Mouse (Mus musculus) stomach, postnatal 0 days (tissue): Measurements from ENCODE around the gene Gm11172. TPM values are rescaled to one million over a fixed set of nuclear protein-coding genes. Genes with fewer than 3 reads are reported as not detected.

Source experiments
- ATAC-seq: fragments of 200-750 bp; cut with Nextera tagmentation; 2 replicates; pipeline ENCODE4 v1.8.0; 2017; ENCODE audit not compliant: low FRiP score, low TSS enrichment
- DNase-seq: peaks from one replicate; pipeline ENCODE4 v3.0.0-alpha.2; 2016; ENCODE audit warnings: low spot score
- H3K27ac ChIP-seq: fragments of 300-500 bp; sonication (generic); replicated peaks from 2 replicates; pipeline ENCODE4 v1.5.1; 2014; ENCODE audit warnings: mild to moderate bottlenecking, control low read depth
- H3K27me3 ChIP-seq: fragments of 300-500 bp; sonication (generic); 2 replicates; pipeline ENCODE4 v1.6.1; 2014; ENCODE audit warnings: low read length; ENCODE audit not compliant: control insufficient read depth, insufficient read depth
- H3K36me3 ChIP-seq: fragments of 300-500 bp; sonication (generic); 2 replicates; pipeline ENCODE4 v1.6.1; 2014; ENCODE audit warnings: low read length, mixed read lengths; ENCODE audit not compliant: control insufficient read depth, insufficient read depth
- H3K4me1 ChIP-seq: fragments of 300-500 bp; sonication (generic); replicated peaks from 2 replicates; pipeline ENCODE4 v1.6.1; 2014; ENCODE audit warnings: antibody characterized with exemption; ENCODE audit not compliant: control insufficient read depth, insufficient read depth
- H3K4me2 ChIP-seq: fragments of 300-500 bp; sonication (generic); replicated peaks from 2 replicates; pipeline ENCODE4 v1.6.1; 2014; ENCODE audit warnings: low read depth, mild to moderate bottlenecking, control low read depth, moderate library complexity
- H3K4me3 ChIP-seq: fragments of 300-500 bp; sonication (generic); 2 replicates; pipeline ENCODE4 v1.5.1; 2014; ENCODE audit warnings: low read depth, low read length, control low read depth
- H3K9ac ChIP-seq: fragments of 300-500 bp; sonication (generic); 2 replicates; pipeline ENCODE4 v1.6.1; 2014; ENCODE audit warnings: mild to moderate bottlenecking, low read length, control low read depth, mixed read lengths
- H3K9me3 ChIP-seq: fragments of 300-500 bp; sonication (generic); 2 replicates; pipeline ENCODE4 v1.6.1; 2016; ENCODE audit warnings: low read length; ENCODE audit not compliant: control insufficient read depth
- CTCF ChIP-seq: IDR thresholded peaks from 2 replicates; pipeline ENCODE4 v1.5.1; 2016; ENCODE audit warnings: antibody characterized with exemption, low read depth, mild to moderate bottlenecking, moderate library complexity
- EP300 ChIP-seq: optimal IDR thresholded peaks from 2 replicates; pipeline ENCODE3; 2016; ENCODE audit warnings: antibody characterized with exemption
- WGBS: fragments of 180-500 bp; shearing (Covaris S2); extraction: QIAGEN DNeasy Blood & Tissue Kit; methylation state at CpG from one replicate; pipeline ENCODE4 v1.1.7; 2014; 5-methylcytosine and 5-hydroxymethylcytosine counted together
- polyA plus RNA-seq: library from polyadenylated mRNA; unstranded; fragments of >200 nt; fragmentation: Nextera tagmentation; extraction: Ambion mirVana; gene quantifications from 2 replicates; pipeline ENCODE4 v1.2.1, GENCODE M21; 2015

The Gm11172 gene
- polyA plus RNA-seq, 1 experiment from 2014 or later: not detected

- TF ChIP-seq CTCF: no peak
- no peak for TF ChIP-seq EP300
- no peaks in the 10 kb centered on the region for H3K27me3 ChIP-seq
- H3K27ac ChIP-seq: no peak overlapping the region
- ATAC-seq (no peak), DNase-seq (no peak)
- H3K4me3 ChIP-seq: peak overlapping the region; percentile 73
- no peaks in the 10 kb centered on the region for H3K9me3 ChIP-seq
- WGBS: 50% methylated on average over 8 of the region's 8 CpGs
- H3K36me3 ChIP-seq: no peaks in the 10 kb centered on the region
- peaks cover 15% of the 10 kb centered on the region for H3K4me1 ChIP-seq
- peak overlapping the region; percentile 96 for H3K4me2 ChIP-seq
- no peak overlapping the region for H3K9ac ChIP-seq
These were observed 29.3 kb upstream of the Gm11172 start for GRCm38 (mm10) chr16:10783451-10783850.

DNA sequence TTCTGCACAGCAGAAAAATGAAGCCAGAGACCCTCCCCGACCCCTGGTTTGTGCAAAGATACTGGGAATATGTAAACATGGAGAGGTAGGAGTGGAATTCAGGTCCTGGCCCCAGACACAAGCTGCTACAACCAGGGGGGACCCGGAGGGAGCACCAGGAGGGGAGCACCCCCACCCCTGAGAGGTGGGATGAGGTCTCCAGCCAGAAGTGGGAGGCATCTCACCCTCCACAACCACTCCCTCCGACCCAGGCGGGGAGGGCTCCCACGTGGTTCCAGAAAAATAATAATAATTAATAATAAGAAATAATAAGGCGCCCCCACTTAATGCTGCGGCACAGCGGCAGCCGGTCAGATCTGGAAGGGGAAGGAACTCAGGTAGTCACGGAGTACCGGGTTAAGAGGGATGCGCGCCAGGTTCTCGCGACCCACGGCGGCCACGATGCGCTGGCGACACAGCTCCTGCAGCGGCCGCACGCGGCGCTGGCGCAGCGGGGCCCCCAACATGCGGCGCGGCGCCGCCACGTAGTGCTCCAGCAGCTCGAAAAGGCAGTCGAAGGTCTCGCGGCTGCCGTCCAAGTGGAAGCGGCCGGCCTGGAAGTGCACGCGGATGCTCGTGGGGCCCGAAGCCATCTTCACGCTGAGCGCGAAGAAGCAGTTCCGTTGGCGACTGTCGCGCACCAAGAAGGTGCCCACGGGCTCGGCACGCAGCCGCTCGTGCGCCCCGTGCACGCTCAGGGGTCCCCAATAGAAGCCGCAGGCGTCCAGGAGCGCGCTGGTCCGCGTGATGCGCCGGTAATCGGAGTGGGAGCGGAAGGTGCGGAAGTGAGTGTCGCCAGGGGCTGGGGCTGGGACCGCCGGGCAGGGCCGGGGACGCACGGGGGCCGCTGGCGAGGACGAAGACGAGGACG is 28.6 kb upstream of the Gm11172 start:
- Histone ChIP-seq H3K4me2 (peak overlapping the region; percentile 96), H3K4me3 (peak overlapping the region; percentile 73), H3K9me3 (no peaks in the 10 kb centered on the region), H3K9ac (peak overlapping the region; percentile 83), H3K4me1 (peaks cover 15% of the 10 kb centered on the region), H3K27ac (peak overlapping the region; percentile 99), H3K27me3 (no peaks in the 10 kb centered on the region), H3K36me3 (no peaks in the 10 kb centered on the region)
- ATAC-seq (peak; percentile 1; the same call in 1 of the 2 replicates), DNase-seq (peak; percentile 63)
- 2% methylated on average over 81 of the region's 81 CpGs for WGBS
- peak; percentile 15; the same call in 1 of the 2 replicates for TF ChIP-seq CTCF
- TF ChIP-seq EP300: no peak

GRCm38 (mm10) chr16:10784793-10785370 is 27.8 kb upstream of the Gm11172 start:
- DNase-seq: peak; percentile 94
- peak overlapping the region; percentile 73 for H3K4me3 ChIP-seq
- no peaks in the 10 kb centered on the region for H3K27me3 ChIP-seq
- H3K27ac ChIP-seq: peak overlapping the region; percentile 99
- TF ChIP-seq EP300 (no peak), CTCF (peak; percentile 88)
- peak; percentile 82 for ATAC-seq
- H3K9me3 ChIP-seq: no peaks in the 10 kb centered on the region
- 0% methylated on average over 46 of the region's 55 CpGs for WGBS
- peak overlapping the region; percentile 83 for H3K9ac ChIP-seq
- peaks cover 15% of the 10 kb centered on the region for H3K4me1 ChIP-seq
- no peaks in the 10 kb centered on the region for H3K36me3 ChIP-seq
- H3K4me2 ChIP-seq: peak overlapping the region; percentile 96

DNA sequence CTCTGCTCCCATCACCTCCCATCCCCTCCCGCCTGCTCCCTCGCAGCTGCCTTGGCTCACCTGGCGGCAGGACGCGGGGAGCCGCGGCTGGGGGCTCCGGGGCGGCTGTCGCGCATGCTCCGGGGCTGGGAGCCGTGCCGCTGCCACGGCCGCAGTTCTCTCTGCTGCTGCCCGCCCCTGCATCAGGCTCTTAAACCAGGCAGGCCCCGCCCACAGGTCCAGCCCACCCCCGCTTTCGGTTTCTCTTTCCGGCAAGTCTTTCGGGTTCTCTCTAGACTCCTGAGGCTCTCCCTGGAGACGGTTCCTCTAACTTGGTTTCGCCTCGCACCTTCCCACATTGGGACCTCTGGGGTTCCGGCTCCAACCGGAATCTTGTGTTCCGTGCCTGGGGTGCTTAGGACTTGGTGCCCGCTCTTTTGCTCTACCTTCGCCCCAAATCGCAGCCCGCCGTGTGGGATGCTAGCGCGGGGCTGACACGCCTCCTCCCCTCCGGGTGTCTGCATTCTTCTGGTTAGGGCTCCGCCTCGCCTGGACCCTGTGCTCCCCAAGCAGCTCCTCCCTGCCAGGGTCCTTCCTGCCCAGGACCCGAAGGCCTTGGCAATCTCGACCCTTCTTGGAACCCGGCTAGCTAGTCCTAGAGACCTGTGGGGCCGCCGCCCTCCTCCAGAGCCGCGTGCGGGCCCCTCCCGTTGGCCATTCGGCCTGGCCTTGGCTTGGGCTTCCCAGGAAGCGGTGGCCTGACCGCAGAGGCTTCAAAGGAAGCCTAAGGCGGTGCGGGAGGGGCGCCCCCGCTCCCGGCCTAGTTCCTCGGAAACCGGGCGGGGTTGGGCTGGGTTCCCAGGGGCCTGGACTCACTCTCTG is 27.1 kb upstream of the Gm11172 start, which contains the start of gene Socs1:
Gene Socs1 (minus strand): TSS at position 166 of the 861 bp plus-strand sequence.
- H3K4me1 ChIP-seq: peaks cover 15% of the 10 kb centered on the region
- ATAC-seq: peak; percentile 81

GRCm38 (mm10) chr16:10786288-10786687 is 26.4 kb upstream of the Gm11172 start:
- Histone ChIP-seq H3K9ac (peak overlapping the region; percentile 83), H3K9me3 (no peaks in the 10 kb centered on the region), H3K27me3 (no peaks in the 10 kb centered on the region), H3K36me3 (no peaks in the 10 kb centered on the region), H3K4me2 (peak overlapping the region; percentile 96), H3K4me1 (peaks cover 15% of the 10 kb centered on the region), H3K4me3 (peak overlapping the region; percentile 73), H3K27ac (peak overlapping the region; percentile 99)
- DNase-seq (peak; percentile 89), ATAC-seq (peak; percentile 63)
- 2% methylated on average over 9 of the region's 9 CpGs for WGBS
- TF ChIP-seq EP300: no peak
- TF ChIP-seq CTCF: peak; percentile 92

More for the DNA sequence above, 27.1 kb upstream of the Gm11172 start, which contains the start of gene Socs1:
- Histone ChIP-seq H3K27me3 (no peaks in the 10 kb centered on the region), H3K4me3 (peak within 1 kb of the TSS; percentile 73), H3K36me3 (no peaks in the 10 kb centered on the region), H3K9ac (peak within 1 kb of the TSS; percentile 83), H3K27ac (peak within 1 kb of the TSS; percentile 99), H3K4me2 (peak within 1 kb of the TSS; percentile 96), H3K9me3 (no peaks in the 10 kb centered on the region)
- DNase-seq: peak; percentile 93
- WGBS: under 1% methylated on average over 54 of the region's 59 CpGs
- TF ChIP-seq EP300 (no peak), CTCF (no peak)
